Mouse (Mus musculus): ENCODE measurements around the gene Ppp1ca. TPM values are rescaled to one million over a fixed set of nuclear protein-coding genes. Genes with fewer than 3 reads are reported as not detected.
A peak's percentile ranks its signal among the peaks of the same experiment; 100 is the strongest.

The Ppp1ca gene
- polyA plus RNA-seq, 1 experiment from 2014 or later, result 627 TPM

DNA sequence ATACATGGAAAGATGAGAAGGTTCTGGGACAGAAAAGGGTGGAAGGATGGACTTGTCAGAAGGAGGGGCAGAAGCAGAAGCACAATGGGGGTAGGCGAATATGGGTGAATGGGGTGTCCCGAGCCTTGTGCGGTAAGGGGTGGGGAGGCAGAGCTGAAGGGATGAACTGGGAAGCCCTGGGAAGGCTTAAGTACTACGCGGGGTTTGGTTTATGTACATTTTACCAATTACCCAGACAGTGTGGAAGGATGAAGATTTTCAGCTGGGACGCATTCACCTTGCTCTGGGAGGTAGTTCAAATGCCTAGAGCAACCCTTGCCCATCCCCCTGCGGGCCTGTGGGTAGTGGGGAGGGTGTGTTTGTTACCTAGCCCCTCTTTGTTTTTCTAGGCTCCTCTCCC is 10.3 kb downstream of the Ppp1ca start:
- no peak for ATAC-seq (ENCODE audit: insufficient number of reproducible peaks, low FRiP score)
- no peak overlapping the region for H3K27ac ChIP-seq (ENCODE audit: poor library complexity, severe bottlenecking)
- peak overlapping the region; percentile 70 for H3K9ac ChIP-seq
- H3K36me3 ChIP-seq, result peaks cover 32% of the 10 kb centered on the region
- WGBS, result 28% methylated on average over 7 of the region's 7 CpGs
- H3K4me1 ChIP-seq (replicated peaks), result peaks cover 28% of the 10 kb centered on the region
- peak overlapping the region; percentile 81 for H3K4me2 ChIP-seq
- H3K9me3 ChIP-seq (replicated peaks), result no peaks in the 10 kb centered on the region
- H3K27me3 ChIP-seq (replicated peaks), result peaks cover 16% of the 10 kb centered on the region
- peak overlapping the region; percentile 83 for H3K4me3 ChIP-seq

GRCm38 (mm10) chr19:4203148-4203547 is 11.3 kb downstream of the Ppp1ca start:
- Histone ChIP-seq H3K9me3 (replicated peaks) (no peaks in the 10 kb centered on the region), H3K27me3 (replicated peaks) (peaks cover 16% of the 10 kb centered on the region), H3K27ac (ENCODE audit: poor library complexity, severe bottlenecking) (no peak overlapping the region), H3K36me3 (peaks cover 23% of the 10 kb centered on the region), H3K4me2 (no peak overlapping the region), H3K4me1 (replicated peaks) (peaks cover 28% of the 10 kb centered on the region), H3K9ac (no peak overlapping the region), H3K4me3 (no peak overlapping the region)
- ATAC-seq (ENCODE audit: insufficient number of reproducible peaks, low FRiP score), result no peak
- WGBS, result 71% methylated on average over 3 of the region's 3 CpGs

DNA sequence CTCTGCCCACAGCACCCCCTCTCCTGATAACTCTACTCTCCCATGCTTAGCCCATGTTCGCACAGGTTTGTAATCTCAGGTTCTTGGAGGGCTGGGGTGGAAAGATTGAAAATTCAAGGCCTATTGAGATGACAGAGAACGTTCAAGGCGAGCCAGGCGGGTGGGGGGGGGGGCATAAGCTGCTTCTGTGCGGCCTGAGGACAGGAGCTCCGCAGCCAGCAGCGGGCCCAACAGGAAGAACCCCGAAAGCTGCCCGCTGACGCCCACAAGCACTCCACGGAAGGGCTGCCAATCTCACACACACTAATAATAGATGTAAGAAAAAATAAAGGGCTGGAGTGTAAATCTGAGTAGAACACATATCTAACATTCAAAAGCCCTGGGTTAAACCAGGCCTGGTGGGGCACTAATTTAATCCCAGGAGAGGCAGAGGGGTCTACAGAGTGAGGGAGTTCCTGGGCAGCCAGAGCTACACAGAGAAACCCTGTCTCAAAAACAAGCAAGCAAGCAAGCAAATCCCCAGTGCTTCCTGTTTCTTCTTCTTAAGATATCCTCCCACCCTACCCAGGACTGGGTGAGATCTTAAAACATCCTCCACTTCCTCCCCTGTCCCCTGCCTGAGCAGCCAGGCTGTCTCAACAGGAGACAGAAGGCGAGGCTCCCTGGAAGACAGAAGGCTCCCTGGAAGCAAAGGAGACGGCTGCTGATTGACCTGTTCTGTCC is 11.9 kb downstream of the Ppp1ca start:
- WGBS, result 53% methylated on average over 13 of the region's 13 CpGs
- Histone ChIP-seq H3K9me3 (replicated peaks) (no peaks in the 10 kb centered on the region), H3K4me3 (no peak overlapping the region), H3K27ac (ENCODE audit: poor library complexity, severe bottlenecking) (no peak overlapping the region; the same call in 1 of the 2 replicates), H3K9ac (no peak overlapping the region), H3K27me3 (replicated peaks) (peaks cover 17% of the 10 kb centered on the region), H3K36me3 (peaks cover 17% of the 10 kb centered on the region), H3K4me1 (replicated peaks) (peaks cover 28% of the 10 kb centered on the region), H3K4me2 (no peak overlapping the region)
- no peak for ATAC-seq (ENCODE audit: insufficient number of reproducible peaks, low FRiP score)

DNA sequence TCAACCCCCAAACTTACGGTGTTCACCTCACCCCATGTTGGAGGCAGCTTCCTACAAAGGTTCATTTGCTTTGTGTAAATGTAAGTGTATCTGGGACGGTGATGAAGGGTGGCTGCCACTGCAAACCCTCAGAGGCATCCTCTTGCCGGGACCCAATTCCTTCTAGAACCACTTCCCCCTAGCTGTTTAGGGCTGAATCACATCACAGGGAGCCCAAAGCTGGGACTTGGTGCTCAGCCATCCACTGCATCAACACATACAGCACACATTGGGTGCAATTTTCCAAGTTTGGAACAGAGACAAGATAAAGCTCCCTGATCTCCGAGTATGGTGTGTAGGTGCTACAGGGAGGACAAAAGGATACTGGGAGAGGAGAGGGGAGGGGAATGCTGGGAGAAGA is 13.0 kb downstream of the Ppp1ca start:
- H3K9ac ChIP-seq, result no peak overlapping the region

DNA sequence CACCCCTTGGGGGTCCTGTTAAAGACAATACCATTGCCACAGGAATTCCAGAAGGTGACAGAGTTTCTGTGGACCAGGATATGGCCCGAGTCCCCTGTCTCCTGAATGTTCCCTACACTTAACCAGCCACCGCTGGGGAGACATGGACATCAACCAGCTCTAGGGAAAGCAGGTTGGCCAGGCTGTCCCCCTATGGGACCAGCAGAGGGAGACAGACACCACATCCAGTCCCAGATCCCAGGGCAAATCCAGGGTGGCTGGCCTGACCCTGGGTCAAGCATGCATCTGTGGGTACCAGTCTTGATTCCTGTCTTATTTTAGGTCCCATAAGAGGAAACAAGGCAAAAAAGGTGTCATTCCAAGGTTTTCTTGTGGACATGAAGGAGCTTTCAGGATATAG is 15.1 kb downstream of the Ppp1ca start:
- H3K4me2 ChIP-seq, result no peak overlapping the region
- 2% methylated on average over 2 of the region's 2 CpGs for WGBS
- no peak overlapping the region for H3K27ac ChIP-seq (ENCODE audit: poor library complexity, severe bottlenecking)
- peak; percentile 47; the same call in 1 of the 2 replicates for ATAC-seq (ENCODE audit: insufficient number of reproducible peaks, low FRiP score)
- H3K4me3 ChIP-seq, result no peak overlapping the region
- H3K27me3 ChIP-seq (replicated peaks), result peaks cover 32% of the 10 kb centered on the region
- H3K9ac ChIP-seq, result no peak overlapping the region
- no peaks in the 10 kb centered on the region for H3K9me3 ChIP-seq (replicated peaks)
- peaks cover 12% of the 10 kb centered on the region for H3K4me1 ChIP-seq (replicated peaks)
- no peaks in the 10 kb centered on the region for H3K36me3 ChIP-seq

More for the DNA sequence above, 13.0 kb downstream of the Ppp1ca start:
- Histone ChIP-seq H3K27me3 (replicated peaks) (peaks cover 23% of the 10 kb centered on the region), H3K4me2 (no peak overlapping the region), H3K9me3 (replicated peaks) (no peaks in the 10 kb centered on the region), H3K4me3 (no peak overlapping the region), H3K36me3 (peaks cover 7% of the 10 kb centered on the region), H3K27ac (ENCODE audit: poor library complexity, severe bottlenecking) (no peak overlapping the region), H3K4me1 (replicated peaks) (peaks cover 26% of the 10 kb centered on the region)
- no peak for ATAC-seq (ENCODE audit: insufficient number of reproducible peaks, low FRiP score)
- 46% methylated on average over 4 of the region's 4 CpGs for WGBS

DNA sequence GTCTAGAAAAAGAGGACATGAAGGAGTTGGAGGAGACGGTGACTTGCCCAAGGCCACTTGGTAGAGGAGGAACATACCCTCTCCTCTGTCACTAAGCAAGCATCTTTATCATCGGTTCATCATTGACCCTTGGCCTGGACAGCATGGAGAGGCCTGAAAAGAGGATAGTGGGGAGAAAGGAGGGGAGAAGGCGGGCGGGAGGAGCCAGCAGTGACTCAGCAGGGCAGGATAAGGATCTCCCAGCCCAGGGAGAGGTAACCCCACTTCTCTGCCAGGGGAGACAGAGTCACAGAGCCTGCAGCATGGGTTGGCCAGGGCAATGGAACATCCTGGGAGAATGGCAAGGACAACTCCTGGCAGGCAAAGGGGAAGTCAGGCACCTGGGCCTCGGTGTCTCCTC is 16.7 kb downstream of the Ppp1ca start:
- Histone ChIP-seq H3K27ac (ENCODE audit: poor library complexity, severe bottlenecking) (no peak overlapping the region), H3K36me3 (no peaks in the 10 kb centered on the region), H3K4me1 (replicated peaks) (peaks cover 13% of the 10 kb centered on the region), H3K9me3 (replicated peaks) (no peaks in the 10 kb centered on the region), H3K9ac (no peak overlapping the region), H3K4me3 (no peak overlapping the region), H3K4me2 (no peak overlapping the region), H3K27me3 (replicated peaks) (peaks cover 48% of the 10 kb centered on the region)
- ATAC-seq (ENCODE audit: insufficient number of reproducible peaks, low FRiP score), result no peak
- 59% methylated on average over 5 of the region's 5 CpGs for WGBS

DNA sequence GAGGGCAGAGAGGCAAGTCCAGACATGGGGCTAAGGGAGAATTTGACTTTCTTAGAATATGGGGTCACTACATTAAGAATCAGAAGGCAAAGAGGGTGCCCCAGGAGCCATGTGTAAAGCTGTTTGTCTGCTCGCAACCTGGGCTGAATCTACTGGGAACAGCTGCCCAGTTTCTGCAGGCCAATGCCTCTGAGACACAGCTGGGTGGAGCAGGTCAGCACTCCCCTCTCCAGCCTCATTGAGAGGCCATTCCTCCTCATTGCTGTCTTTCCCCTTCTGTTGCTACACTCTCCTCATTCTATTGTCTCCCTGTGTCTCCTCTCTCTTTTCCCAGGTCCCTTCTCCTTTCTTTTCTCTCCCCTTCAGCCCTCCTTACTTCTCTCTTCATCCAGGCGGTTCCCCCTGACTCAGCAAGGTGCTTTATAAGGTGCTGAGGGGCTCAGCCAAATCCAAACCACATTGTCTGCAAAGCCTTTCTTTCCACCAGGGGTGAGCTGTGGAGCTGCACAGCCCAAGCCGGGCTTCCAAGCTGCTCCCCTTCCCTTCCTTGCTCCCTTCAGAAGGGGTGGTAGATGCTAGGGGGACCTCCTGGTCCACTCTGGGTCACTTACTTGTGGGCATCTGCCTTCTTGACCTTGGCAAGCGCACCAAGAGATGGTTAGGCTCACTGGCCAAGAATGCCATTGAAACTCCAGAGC is 20.2 kb downstream of the Ppp1ca start:
- Histone ChIP-seq H3K4me1 (replicated peaks) (peaks cover 40% of the 10 kb centered on the region), H3K27ac (ENCODE audit: poor library complexity, severe bottlenecking) (no peak overlapping the region), H3K4me2 (no peak overlapping the region), H3K9me3 (replicated peaks) (no peaks in the 10 kb centered on the region), H3K36me3 (no peaks in the 10 kb centered on the region), H3K27me3 (replicated peaks) (peaks cover 49% of the 10 kb centered on the region), H3K9ac (no peak overlapping the region), H3K4me3 (no peak overlapping the region)
- WGBS, result 26% methylated on average over 4 of the region's 4 CpGs
- no peak for ATAC-seq (ENCODE audit: insufficient number of reproducible peaks, low FRiP score)

GRCm38 (mm10) chr19:4213524-4213974 is 21.7 kb downstream of the Ppp1ca start:
- no peak for ATAC-seq (ENCODE audit: insufficient number of reproducible peaks, low FRiP score)
- Histone ChIP-seq H3K27ac (ENCODE audit: poor library complexity, severe bottlenecking) (no peak overlapping the region), H3K9me3 (replicated peaks) (no peaks in the 10 kb centered on the region), H3K27me3 (replicated peaks) (peaks cover 64% of the 10 kb centered on the region), H3K4me3 (peak overlapping the region; percentile 67), H3K4me1 (replicated peaks) (peaks cover 51% of the 10 kb centered on the region), H3K36me3 (no peaks in the 10 kb centered on the region), H3K4me2 (peak overlapping the region; percentile 91), H3K9ac (peak overlapping the region; percentile 81; the same call in 1 of the 2 replicates)
- 9% methylated on average over 9 of the region's 9 CpGs for WGBS

- H3K27ac ChIP-seq (ENCODE audit: poor library complexity, severe bottlenecking), result peak within 1 kb of the TSS; percentile 9
- peak within 1 kb of the TSS; percentile 91 for H3K4me2 ChIP-seq
- peak within 1 kb of the TSS; percentile 81 for H3K9ac ChIP-seq
- H3K4me3 ChIP-seq, result peak within 1 kb of the TSS; percentile 67
- peaks cover 62% of the 10 kb centered on the region for H3K27me3 ChIP-seq (replicated peaks)
- ATAC-seq (ENCODE audit: insufficient number of reproducible peaks, low FRiP score), result peak; percentile 43
- H3K9me3 ChIP-seq (replicated peaks), result no peaks in the 10 kb centered on the region
- WGBS, result under 1% methylated on average over 49 of the region's 49 CpGs
- peaks cover 51% of the 10 kb centered on the region for H3K4me1 ChIP-seq (replicated peaks)
- H3K36me3 ChIP-seq, result no peaks in the 10 kb centered on the region
Observed at GRCm38 (mm10) chr19:4214071-4214770, 22.4 kb downstream of the Ppp1ca start, which contains the start of the genes Clcf1 and AC109138.7. Gene Clcf1 (plus strand): TSS chr19:4214238. Gene AC109138.7 (plus strand): TSS chr19:4214357.

DNA sequence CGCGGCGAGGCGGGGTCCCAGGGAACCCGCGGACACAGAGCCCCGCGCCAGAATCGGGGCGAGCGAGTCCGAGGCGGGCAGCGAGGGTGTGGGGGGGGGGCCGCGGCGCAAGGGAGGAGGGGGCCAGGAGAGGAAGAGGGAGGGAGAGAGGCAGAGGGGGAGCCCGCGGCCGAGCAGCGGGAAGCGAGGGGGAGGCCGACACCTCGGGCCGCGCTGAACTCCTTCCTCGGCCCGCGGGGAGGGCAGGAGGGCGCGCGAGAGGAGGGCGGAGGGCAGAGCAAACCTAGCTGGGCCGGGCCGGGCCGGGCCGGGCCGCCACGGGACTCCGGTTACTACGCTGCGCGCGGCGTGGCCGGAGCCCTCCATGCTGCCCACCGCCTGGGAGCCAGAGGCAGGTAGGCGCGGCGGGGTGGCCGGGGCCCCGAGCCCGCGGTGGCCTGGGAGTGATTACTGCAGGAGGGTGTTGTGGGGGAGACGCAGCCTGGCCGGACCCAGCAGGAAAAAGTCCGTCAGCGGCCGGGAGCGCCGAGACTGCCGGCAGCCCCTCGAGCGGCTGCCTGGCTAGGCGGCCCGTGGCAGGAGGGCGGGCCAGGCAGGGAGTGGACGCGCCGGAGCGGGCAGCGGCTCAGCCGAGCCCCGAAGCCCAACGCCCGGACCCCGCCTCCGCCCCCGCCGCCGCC is 23.0 kb downstream of the Ppp1ca start:
- ATAC-seq (ENCODE audit: insufficient number of reproducible peaks, low FRiP score), result peak; percentile 43; the same call in 1 of the 2 replicates
- Histone ChIP-seq H3K9ac (peak overlapping the region; percentile 81), H3K27ac (ENCODE audit: poor library complexity, severe bottlenecking) (peak overlapping the region; percentile 9), H3K9me3 (replicated peaks) (no peaks in the 10 kb centered on the region), H3K4me2 (peak overlapping the region; percentile 91), H3K27me3 (replicated peaks) (peaks cover 65% of the 10 kb centered on the region), H3K36me3 (no peaks in the 10 kb centered on the region), H3K4me1 (replicated peaks) (peaks cover 51% of the 10 kb centered on the region), H3K4me3 (peak overlapping the region; percentile 67)
- WGBS, result under 1% methylated on average over 55 of the region's 81 CpGs
